Mouse (Mus musculus) neural tube, embryonic 11.5 days (tissue): Measurements from ENCODE around the gene Chst8. TPM values are rescaled to one million over a fixed set of nuclear protein-coding genes. Genes with fewer than 3 reads are reported as not detected.

Experiments used
- ATAC-seq: fragments of 200-750 bp; cut with Nextera tagmentation; 2 replicates; pipeline ENCODE4 v1.8.0; 2017; ENCODE audit warnings: moderate number of reproducible peaks, mild to moderate bottlenecking, moderate TSS enrichment, moderate library complexity; ENCODE audit not compliant: insufficient read depth, low FRiP score, low TSS enrichment
- DNase-seq: peaks from one replicate; pipeline ENCODE4 v3.0.0-alpha.2; 2015; ENCODE audit warnings: low spot score
- H3K27ac ChIP-seq: fragments of 300-500 bp; sonication (generic); 2 replicates; pipeline ENCODE4 v1.5.1; 2014; ENCODE audit warnings: low read depth, mild to moderate bottlenecking, low read length
- H3K27me3 ChIP-seq: fragments of 300-500 bp; sonication (generic); 2 replicates; pipeline ENCODE4 v1.6.1; 2014; ENCODE audit warnings: mild to moderate bottlenecking, low read length, mixed read lengths; ENCODE audit not compliant: control insufficient read depth, insufficient read depth
- H3K36me3 ChIP-seq: fragments of 300-500 bp; sonication (generic); 2 replicates; pipeline ENCODE4 v1.6.1; 2014; ENCODE audit warnings: mild to moderate bottlenecking, low read length, moderate library complexity, mixed read lengths; ENCODE audit not compliant: control insufficient read depth, insufficient read depth
- H3K4me1 ChIP-seq: fragments of 300-500 bp; sonication (generic); 2 replicates; pipeline ENCODE4 v1.6.1; 2014; ENCODE audit warnings: low read length, mixed read lengths; ENCODE audit not compliant: control insufficient read depth, insufficient read depth
- H3K4me2 ChIP-seq: fragments of 300-500 bp; sonication (generic); 2 replicates; pipeline ENCODE4 v1.6.1; 2014; ENCODE audit warnings: low read depth, mild to moderate bottlenecking, moderate library complexity
- H3K4me3 ChIP-seq: fragments of 300-500 bp; sonication (generic); 2 replicates; pipeline ENCODE4 v1.5.1; 2014; ENCODE audit warnings: low read depth, low read length
- H3K9ac ChIP-seq: fragments of 300-500 bp; sonication (generic); 2 replicates; pipeline ENCODE4 v1.6.1; 2014; ENCODE audit warnings: mild to moderate bottlenecking, low read length
- H3K9me3 ChIP-seq: fragments of 300-500 bp; sonication (generic); 2 replicates; pipeline ENCODE4 v1.6.1; 2016; ENCODE audit warnings: low read length; ENCODE audit not compliant: control insufficient read depth
- WGBS: fragments of 180-500 bp; shearing (Covaris S2); extraction: QIAGEN DNeasy Blood & Tissue Kit; methylation state at CpG from one replicate; pipeline ENCODE4 v1.1.7; 2014; 5-methylcytosine and 5-hydroxymethylcytosine counted together
- polyA plus RNA-seq: library from polyadenylated mRNA; unstranded; fragments of >200 nt; fragmentation: Nextera tagmentation; extraction: Ambion mirVana; gene quantifications from 2 replicates; pipeline ENCODE4 v1.2.1, GENCODE M21; 2014

Gene Chst8
- polyA plus RNA-seq, 1 experiment from 2014 or later, result 19.6 TPM

- ATAC-seq, result peak; percentile 71
- H3K36me3 ChIP-seq, result no peaks in the 10 kb centered on the region
- peak overlapping the region; percentile 99 for H3K27ac ChIP-seq
- peak; percentile 97 for DNase-seq
- H3K27me3 ChIP-seq, result no peaks in the 10 kb centered on the region
- H3K9ac ChIP-seq, result peak overlapping the region; percentile 98
- no peaks in the 10 kb centered on the region for H3K9me3 ChIP-seq
- H3K4me1 ChIP-seq, result peaks cover 21% of the 10 kb centered on the region
- under 1% methylated on average over 45 of the region's 74 CpGs for WGBS
- H3K4me3 ChIP-seq, result peak overlapping the region; percentile 88
- peak overlapping the region; percentile 88 for H3K4me2 ChIP-seq
Observed at GRCm38 (mm10) chr7:34655086-34655839, 157.2 kb downstream of the Chst8 start.

DNA sequence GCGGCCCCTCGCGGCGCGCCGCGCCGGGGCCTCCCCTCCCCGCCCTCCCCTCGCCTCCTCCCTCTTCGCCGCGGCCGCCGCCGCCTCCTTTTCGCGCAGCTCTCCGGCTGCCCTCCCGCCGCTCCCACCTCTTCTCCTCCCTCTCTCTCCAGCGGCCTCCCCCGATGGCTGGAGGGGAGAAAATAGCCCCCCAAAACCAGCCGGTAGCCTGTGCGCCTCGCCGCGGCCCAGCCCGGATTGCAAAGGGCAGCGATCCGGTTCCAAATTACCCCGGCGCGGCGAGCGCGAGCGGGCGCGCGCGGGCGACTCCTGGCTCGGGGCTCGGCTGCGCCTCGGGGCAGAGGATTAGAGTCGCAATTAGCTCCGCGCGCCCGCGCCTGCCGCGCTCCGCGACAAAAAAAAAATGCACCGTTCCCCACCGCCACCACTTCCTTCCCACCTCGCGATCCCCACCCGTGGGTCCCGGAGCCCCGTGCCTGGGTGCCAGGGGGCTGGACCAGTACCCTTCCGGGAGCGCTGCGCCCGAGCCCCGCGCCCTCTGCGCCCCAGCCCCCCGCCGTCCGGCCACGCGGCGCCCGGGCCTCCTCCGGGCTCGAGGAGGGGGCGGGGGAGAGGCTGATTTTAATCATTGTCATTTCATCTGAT, 157.9 kb downstream of the Chst8 start:
- Histone ChIP-seq H3K36me3 (peaks cover 2% of the 10 kb centered on the region; the same call in 1 of the 2 replicates), H3K9me3 (no peaks in the 10 kb centered on the region), H3K27me3 (no peaks in the 10 kb centered on the region), H3K9ac (peak overlapping the region; percentile 98), H3K27ac (peak overlapping the region; percentile 99), H3K4me3 (peak overlapping the region; percentile 88), H3K4me1 (peaks cover 21% of the 10 kb centered on the region), H3K4me2 (peak overlapping the region; percentile 88)
- peak; percentile 42 for ATAC-seq
- WGBS, result under 1% methylated on average over 58 of the region's 81 CpGs
- peak; percentile 86 for DNase-seq

DNA sequence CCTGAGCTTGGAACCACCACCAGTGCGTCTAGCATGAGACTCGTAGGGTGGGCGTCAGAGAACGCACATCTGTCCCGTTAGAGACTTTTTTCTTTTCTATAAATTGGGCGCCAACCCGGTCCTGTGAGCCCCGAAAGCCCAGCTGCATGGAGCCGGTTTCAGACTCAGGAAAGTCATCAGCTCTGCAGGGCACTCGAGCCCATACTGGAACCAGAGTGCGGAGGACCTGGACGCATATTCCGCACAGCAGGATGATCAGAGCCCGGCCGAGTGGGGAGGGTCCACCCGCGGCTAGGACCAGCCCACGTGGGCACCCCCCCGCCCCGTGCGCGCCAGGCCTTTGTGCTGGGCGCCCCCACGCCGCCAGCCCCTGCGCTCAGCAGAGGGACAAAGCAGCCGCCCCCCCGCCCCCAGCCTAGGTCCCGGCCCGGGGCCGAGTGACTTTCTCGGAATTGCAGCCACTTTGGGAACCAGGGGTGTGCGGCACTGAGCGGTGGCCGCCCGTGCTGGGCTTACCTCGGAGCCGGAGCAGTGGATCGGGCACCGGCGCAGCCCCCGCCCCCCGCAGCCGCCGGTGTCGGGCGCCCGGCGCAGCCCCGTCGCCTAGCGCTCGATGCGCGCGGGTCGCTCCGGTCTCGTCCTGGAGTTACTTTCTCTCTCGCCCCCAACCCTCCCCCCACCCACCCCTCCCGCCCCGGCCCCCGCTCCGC, 158.6 kb downstream of the Chst8 start:
- peak overlapping the region; percentile 88 for H3K4me3 ChIP-seq
- no peaks in the 10 kb centered on the region for H3K9me3 ChIP-seq
- H3K27ac ChIP-seq, result peak overlapping the region; percentile 99
- H3K36me3 ChIP-seq, result peaks cover 5% of the 10 kb centered on the region; the same call in 1 of the 2 replicates
- H3K27me3 ChIP-seq, result no peaks in the 10 kb centered on the region
- 1% methylated on average over 30 of the region's 64 CpGs for WGBS
- peaks cover 21% of the 10 kb centered on the region for H3K4me1 ChIP-seq
- peak overlapping the region; percentile 98 for H3K9ac ChIP-seq
- DNase-seq (peak; percentile 74), ATAC-seq (peak; percentile 46)
- peak overlapping the region; percentile 88 for H3K4me2 ChIP-seq

DNA sequence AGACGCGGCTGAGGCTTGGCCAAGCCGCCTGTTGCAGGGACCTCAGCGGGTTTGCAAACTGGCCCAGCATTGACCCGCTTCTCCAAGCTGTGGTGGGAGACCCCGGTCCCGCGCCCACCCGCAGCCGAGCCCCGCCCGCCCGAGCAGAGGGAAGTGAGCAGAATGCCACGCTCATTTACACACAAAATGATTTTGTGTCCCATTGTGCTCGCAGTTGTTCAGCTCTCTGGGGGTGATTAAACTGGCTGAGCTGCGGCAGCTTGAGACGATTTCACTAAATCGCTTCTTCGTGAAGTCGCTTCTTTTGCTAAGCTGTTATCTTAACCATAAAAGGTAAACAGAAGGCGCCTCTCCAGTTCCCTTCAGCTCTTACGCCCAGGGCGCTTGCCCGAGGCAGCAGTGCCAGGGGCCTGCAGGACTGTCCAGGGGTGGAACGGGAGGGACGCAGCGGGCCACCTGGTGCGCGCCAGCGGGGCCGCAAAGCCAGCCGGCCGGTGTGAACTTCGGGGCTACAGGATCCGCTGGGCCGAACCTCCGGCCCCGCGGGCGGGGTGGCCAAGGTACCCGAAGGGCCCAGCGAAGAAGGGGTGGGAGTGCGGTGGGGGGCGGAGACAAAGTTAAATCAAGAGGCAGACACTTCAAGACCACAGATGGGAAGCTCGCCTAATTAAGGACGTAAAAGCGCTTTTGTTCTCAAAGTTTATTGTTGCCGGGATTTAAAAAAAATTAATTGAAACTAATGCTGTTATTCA, 159.6 kb downstream of the Chst8 start:
- DNase-seq, result peak; percentile 64
- no peaks in the 10 kb centered on the region for H3K9me3 ChIP-seq
- WGBS, result under 1% methylated on average over 48 of the region's 48 CpGs
- peak overlapping the region; percentile 99 for H3K27ac ChIP-seq
- H3K4me2 ChIP-seq, result peak overlapping the region; percentile 88
- peak overlapping the region; percentile 88 for H3K4me3 ChIP-seq
- no peaks in the 10 kb centered on the region for H3K27me3 ChIP-seq
- peaks cover 11% of the 10 kb centered on the region for H3K36me3 ChIP-seq
- peaks cover 21% of the 10 kb centered on the region for H3K4me1 ChIP-seq
- no peak for ATAC-seq
- peak overlapping the region; percentile 98 for H3K9ac ChIP-seq

- no peaks in the 10 kb centered on the region for H3K9me3 ChIP-seq
- peaks cover 21% of the 10 kb centered on the region for H3K4me1 ChIP-seq
- H3K4me3 ChIP-seq, result peak overlapping the region; percentile 88
- no peak for ATAC-seq
- WGBS, result 56% methylated on average over 2 of the region's 2 CpGs
- peaks cover 20% of the 10 kb centered on the region for H3K36me3 ChIP-seq
- no peaks in the 10 kb centered on the region for H3K27me3 ChIP-seq
- peak overlapping the region; percentile 88 for H3K4me2 ChIP-seq
- DNase-seq, result no peak
- H3K9ac ChIP-seq, result no peak overlapping the region
- H3K27ac ChIP-seq, result 0 out of 2 replicates have a peak overlapping the region, but pooled peaks have one; percentile 39
Observed at GRCm38 (mm10) chr7:34651381-34651780, 161.1 kb downstream of the Chst8 start.

DNA sequence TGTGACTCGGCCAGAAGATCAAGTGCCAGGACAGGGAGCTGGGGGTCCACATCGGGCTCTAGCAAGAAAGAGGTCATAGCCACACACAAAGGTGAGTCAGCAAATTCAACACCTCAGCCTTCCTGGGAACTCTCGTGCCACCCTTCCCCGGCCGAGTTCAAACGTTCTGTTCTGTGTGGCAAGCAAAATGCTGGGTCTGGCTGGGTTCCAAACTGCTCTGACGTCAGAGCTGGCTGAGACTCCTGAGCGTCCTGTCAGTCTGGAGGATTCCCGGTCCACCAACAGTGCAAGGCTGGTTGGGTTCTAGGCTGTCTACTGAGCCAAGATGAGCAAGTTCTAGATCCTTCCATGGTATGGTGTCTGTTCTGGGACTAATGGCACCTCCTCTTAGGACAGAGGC, 165.5 kb downstream of the Chst8 start:
- no peaks in the 10 kb centered on the region for H3K27me3 ChIP-seq
- no peak overlapping the region for H3K4me3 ChIP-seq
- no peak overlapping the region for H3K9ac ChIP-seq
- WGBS, result 84% methylated on average over 9 of the region's 9 CpGs
- H3K4me1 ChIP-seq, result peaks cover 9% of the 10 kb centered on the region
- H3K4me2 ChIP-seq, result no peak overlapping the region
- ATAC-seq (no peak), DNase-seq (no peak)
- H3K36me3 ChIP-seq, result peaks cover 28% of the 10 kb centered on the region
- H3K27ac ChIP-seq, result no peak overlapping the region
- no peaks in the 10 kb centered on the region for H3K9me3 ChIP-seq

- Histone ChIP-seq H3K4me1 (peaks cover 1% of the 10 kb centered on the region), H3K9ac (no peak overlapping the region), H3K4me2 (no peak overlapping the region), H3K9me3 (no peaks in the 10 kb centered on the region), H3K36me3 (peaks cover 31% of the 10 kb centered on the region), H3K27me3 (no peaks in the 10 kb centered on the region), H3K27ac (no peak overlapping the region), H3K4me3 (no peak overlapping the region)
- DNase-seq (no peak), ATAC-seq (no peak)
- WGBS, result 84% methylated on average over 12 of the region's 12 CpGs
Observed at GRCm38 (mm10) chr7:34646144-34646795, 166.2 kb downstream of the Chst8 start.

DNA sequence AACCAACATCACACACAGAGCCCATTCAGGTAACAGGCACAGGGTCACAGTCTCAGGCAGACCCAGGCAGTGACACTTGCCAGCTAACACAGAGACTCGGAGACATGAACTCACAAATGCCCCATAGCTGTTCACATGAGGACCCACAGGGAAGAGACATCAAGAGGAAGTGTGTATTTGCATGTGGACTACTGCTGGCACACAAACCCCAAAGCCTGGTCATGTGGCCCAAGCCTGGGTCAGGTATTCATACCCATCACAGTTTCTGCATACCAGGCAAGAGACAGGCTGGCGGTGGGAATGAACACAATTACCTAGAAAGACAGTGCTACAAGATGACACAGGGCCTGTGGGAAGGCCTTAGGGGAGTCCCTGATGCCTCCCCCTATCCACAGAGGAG, 166.9 kb downstream of the Chst8 start:
- Histone ChIP-seq H3K4me2 (no peak overlapping the region), H3K36me3 (peaks cover 31% of the 10 kb centered on the region), H3K27ac (no peak overlapping the region), H3K9me3 (no peaks in the 10 kb centered on the region), H3K4me3 (no peak overlapping the region), H3K9ac (no peak overlapping the region), H3K27me3 (no peaks in the 10 kb centered on the region), H3K4me1 (no peaks in the 10 kb centered on the region)
- no peak for DNase-seq
- no peak for ATAC-seq
- WGBS, result 97% methylated on average over 2 of the region's 2 CpGs
